Comparison of ENCODE assay signal across 14 mouse cellular contexts in the genomic region with DNA sequence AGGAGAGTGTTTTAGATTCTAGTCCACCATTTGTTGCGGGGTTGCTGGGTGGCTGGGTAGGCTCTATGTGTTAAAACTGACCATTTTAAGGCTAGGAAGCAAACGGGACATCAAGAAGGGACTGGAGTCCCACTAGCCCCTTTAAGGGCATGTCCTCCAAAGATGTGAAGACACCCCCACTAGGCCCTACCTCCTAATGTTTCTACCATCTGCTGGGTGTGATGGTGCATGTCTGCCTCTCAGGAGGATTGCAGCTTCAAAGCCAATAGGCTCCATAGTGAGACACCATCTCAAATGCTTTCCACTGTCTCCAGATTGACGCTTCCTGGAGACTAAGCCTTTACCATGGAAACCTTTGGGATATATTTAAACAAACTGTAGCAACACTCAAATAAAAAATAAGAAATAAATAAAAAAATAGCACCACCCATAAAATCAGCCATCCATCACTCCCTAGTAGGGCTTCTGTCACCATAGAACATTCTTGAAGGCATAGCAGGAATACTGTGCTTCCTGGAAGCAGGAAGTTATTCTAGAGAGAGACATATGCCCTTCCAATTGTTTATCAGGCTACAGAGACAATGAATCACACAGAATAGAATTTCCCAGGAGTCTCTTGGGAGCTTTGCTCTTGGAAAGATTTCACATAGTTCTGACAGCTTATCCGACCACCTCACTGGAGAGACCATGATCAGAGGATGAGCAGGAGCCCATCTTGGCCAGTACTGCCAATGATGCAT.
A peak's percentile ranks its signal among the peaks of the same experiment; 100 is the strongest.
DNase-seq lines count a peak whose midpoint lies in the region; ATAC-seq and TF ChIP-seq lines count a peak whose summit lies in the region.
"Had no signal": no experiment of that assay in that cellular context is flagged by ENCODE, and none has a peak within 500 bp of the region (broad histone marks: within the 10 kb centered on the region; RNA-seq: fewer than 3 reads in every experiment).

No protein-coding gene starts in this region.

- no peak; the same call in 1 of the 2 replicates for ATAC-seq in heart, embryonic 16.5 days (replicated peaks; ENCODE audit: extremely low read depth, insufficient read depth, low FRiP score)
- no peak for ATAC-seq in limb, embryonic 14.5 days (ENCODE audit: low FRiP score, low read depth)
- ATAC-seq: midbrain, embryonic 15.5 days had no signal

- H3K4me3 ChIP-seq in heart, embryonic 16.5 days (ENCODE audit: low read length), result no peak overlapping the region
- no peak overlapping the region for H3K4me3 ChIP-seq in limb, embryonic 14.5 days (replicated peaks; ENCODE audit: low read length)
- no peak overlapping the region for H3K4me3 ChIP-seq in limb, embryonic 10.5 days
- H3K4me3 ChIP-seq in brown adipose tissue, adult 24 weeks (ENCODE audit: insufficient read depth, low read depth, low read length), result no peak overlapping the region
- H3K4me3 ChIP-seq: hindbrain, embryonic 13.5 days; lung, embryonic 15.5 days; midbrain, embryonic 15.5 days had no signal

- no peak for DNase-seq in heart, adult 9 months (ENCODE audit: low spot score in 2 of 2)
- DNase-seq in limb, embryonic 14.5 days (ENCODE audit: low spot score), result peak; percentile 11
- DNase-seq in limb, embryonic 10.5 days (ENCODE audit: low spot score), result no peak
- DNase-seq in MN1 (ENCODE audit: low spot score), result peak; percentile 31
- no peak for DNase-seq in left cerebral cortex, adult 11 months (ENCODE audit: low spot score)
- DNase-seq: adrenal gland, adult 8-10 months; cerebellum, adult 9-10 months; right cerebral cortex, postnatal 25 days; thymus, adult 2 months had no signal

- no peak overlapping the region for H3K9ac ChIP-seq in heart, embryonic 16.5 days (ENCODE audit: low read length)
- H3K9ac ChIP-seq in limb, embryonic 14.5 days (ENCODE audit: low read depth, low read length, severe bottlenecking), result no peak overlapping the region
- H3K9ac ChIP-seq: hindbrain, embryonic 13.5 days; lung, embryonic 15.5 days; midbrain, embryonic 15.5 days had no signal

- H3K4me1 ChIP-seq in heart, embryonic 16.5 days (ENCODE audit: control insufficient read depth, insufficient read depth, low read length), result no peaks in the 10 kb centered on the region
- H3K4me1 ChIP-seq in limb, embryonic 14.5 days (ENCODE audit: control insufficient read depth, insufficient read depth, low read length), result no peaks in the 10 kb centered on the region
- no peaks in the 10 kb centered on the region for H3K4me1 ChIP-seq in limb, embryonic 10.5 days
- H3K4me1 ChIP-seq in brown adipose tissue, adult 24 weeks (ENCODE audit: control insufficient read depth, insufficient read depth, insufficient read length, low read length), result peaks cover 10% of the 10 kb centered on the region; the same call in 1 of the 2 replicates
- H3K4me1 ChIP-seq: hindbrain, embryonic 13.5 days; lung, embryonic 15.5 days; midbrain, embryonic 15.5 days had no signal

- H3K9me3 ChIP-seq in heart, embryonic 16.5 days (replicated peaks; ENCODE audit: control insufficient read depth, low read length), result no peaks in the 10 kb centered on the region
- no peaks in the 10 kb centered on the region for H3K9me3 ChIP-seq in limb, embryonic 14.5 days (ENCODE audit: control insufficient read depth, low read length)
- no peaks in the 10 kb centered on the region for H3K9me3 ChIP-seq in limb, embryonic 10.5 days (replicated peaks)
- H3K9me3 ChIP-seq: hindbrain, embryonic 13.5 days; lung, embryonic 15.5 days; midbrain, embryonic 15.5 days had no signal

- no peak overlapping the region for H3K4me2 ChIP-seq in heart, embryonic 16.5 days (ENCODE audit: low read depth, low read length)
- no peak overlapping the region for H3K4me2 ChIP-seq in limb, embryonic 14.5 days (replicated peaks; ENCODE audit: low read depth, low read length, severe bottlenecking)
- H3K4me2 ChIP-seq: hindbrain, embryonic 13.5 days; lung, embryonic 15.5 days; midbrain, embryonic 15.5 days had no signal

- H3K36me3 ChIP-seq in heart, embryonic 16.5 days (ENCODE audit: control insufficient read depth, insufficient read depth), result no peaks in the 10 kb centered on the region
- no peaks in the 10 kb centered on the region for H3K36me3 ChIP-seq in limb, embryonic 14.5 days (ENCODE audit: control insufficient read depth, insufficient read depth, low read length)
- no peaks in the 10 kb centered on the region for H3K36me3 ChIP-seq in limb, embryonic 10.5 days
- H3K36me3 ChIP-seq: hindbrain, embryonic 13.5 days; lung, embryonic 15.5 days; midbrain, embryonic 15.5 days had no signal

- WGBS in heart, embryonic 16.5 days, result 63% methylated on average over 4 of the region's 4 CpGs
- WGBS in limb, embryonic 14.5 days, result 65% methylated on average over 4 of the region's 4 CpGs
- WGBS in limb, embryonic 10.5 days, result 73% methylated on average over 4 of the region's 4 CpGs

- H3K27ac ChIP-seq in heart, embryonic 16.5 days (ENCODE audit: low read length), result peak overlapping the region; percentile 15; the same call in 1 of the 2 replicates
- H3K27ac ChIP-seq in limb, embryonic 14.5 days (replicated peaks; ENCODE audit: low read depth, low read length), result no peak overlapping the region
- no peak overlapping the region for H3K27ac ChIP-seq in limb, embryonic 10.5 days
- 0 out of 2 replicates have a peak overlapping the region, but pooled peaks have one; percentile 5 for H3K27ac ChIP-seq in brown adipose tissue, adult 24 weeks (replicated peaks; ENCODE audit: low read depth, low read length)
- H3K27ac ChIP-seq: hindbrain, embryonic 13.5 days; lung, embryonic 15.5 days; midbrain, embryonic 15.5 days had no signal

- no peaks in the 10 kb centered on the region for H3K27me3 ChIP-seq in heart, embryonic 16.5 days (ENCODE audit: control insufficient read depth, insufficient read depth, low read length)
- H3K27me3 ChIP-seq in limb, embryonic 14.5 days (ENCODE audit: control insufficient read depth, insufficient read depth, low read length), result no peaks in the 10 kb centered on the region
- no peaks in the 10 kb centered on the region for H3K27me3 ChIP-seq in limb, embryonic 10.5 days (ENCODE audit: low read depth, poor library complexity, severe bottlenecking)
- H3K27me3 ChIP-seq: hindbrain, embryonic 13.5 days; lung, embryonic 15.5 days; midbrain, embryonic 15.5 days had no signal

- no peak for TF ChIP-seq POLR2A in limb, embryonic 14.5 days (IDR thresholded peaks at IDR 0.05; ENCODE audit: borderline replicate concordance, extremely low read depth, insufficient read depth, insufficient read length)

Comparison
In these comparisons a context has a peak if more than half of its experiments do, and no peak if none do; other contexts are left out.
1. DNase-seq: peak in limb, embryonic 14.5 days (single experiment) and MN1 (single experiment); none in heart, adult 9 months (0 of 2), limb, embryonic 10.5 days (single experiment) and left cerebral cortex, adult 11 months (single experiment).
2. H3K27ac ChIP-seq: peak in heart, embryonic 16.5 days (single experiment) and brown adipose tissue, adult 24 weeks (single experiment); none in limb, embryonic 14.5 days (single experiment) and limb, embryonic 10.5 days (single experiment).